Mouse (Mus musculus) stomach, postnatal 0 days (tissue): Measurements from ENCODE around the gene Atxn7l1. TPM values are rescaled to one million over a fixed set of nuclear protein-coding genes. Genes with fewer than 3 reads are reported as not detected.

Experiments
- ATAC-seq: fragments of 200-750 bp; cut with Nextera tagmentation; 2 replicates; pipeline ENCODE4 v1.8.0; 2017; ENCODE audit not compliant: low FRiP score, low TSS enrichment
- DNase-seq: peaks from one replicate; pipeline ENCODE4 v3.0.0-alpha.2; 2016; ENCODE audit warnings: low spot score
- H3K27ac ChIP-seq: fragments of 300-500 bp; sonication (generic); replicated peaks from 2 replicates; pipeline ENCODE4 v1.5.1; 2014; ENCODE audit warnings: mild to moderate bottlenecking, control low read depth
- H3K27me3 ChIP-seq: fragments of 300-500 bp; sonication (generic); 2 replicates; pipeline ENCODE4 v1.6.1; 2014; ENCODE audit warnings: low read length; ENCODE audit not compliant: control insufficient read depth, insufficient read depth
- H3K36me3 ChIP-seq: fragments of 300-500 bp; sonication (generic); 2 replicates; pipeline ENCODE4 v1.6.1; 2014; ENCODE audit warnings: low read length, mixed read lengths; ENCODE audit not compliant: control insufficient read depth, insufficient read depth
- H3K4me1 ChIP-seq: fragments of 300-500 bp; sonication (generic); replicated peaks from 2 replicates; pipeline ENCODE4 v1.6.1; 2014; ENCODE audit warnings: antibody characterized with exemption; ENCODE audit not compliant: control insufficient read depth, insufficient read depth
- H3K4me2 ChIP-seq: fragments of 300-500 bp; sonication (generic); replicated peaks from 2 replicates; pipeline ENCODE4 v1.6.1; 2014; ENCODE audit warnings: low read depth, mild to moderate bottlenecking, control low read depth, moderate library complexity
- H3K4me3 ChIP-seq: fragments of 300-500 bp; sonication (generic); 2 replicates; pipeline ENCODE4 v1.5.1; 2014; ENCODE audit warnings: low read depth, low read length, control low read depth
- H3K9ac ChIP-seq: fragments of 300-500 bp; sonication (generic); 2 replicates; pipeline ENCODE4 v1.6.1; 2014; ENCODE audit warnings: mild to moderate bottlenecking, low read length, control low read depth, mixed read lengths
- H3K9me3 ChIP-seq: fragments of 300-500 bp; sonication (generic); 2 replicates; pipeline ENCODE4 v1.6.1; 2016; ENCODE audit warnings: low read length; ENCODE audit not compliant: control insufficient read depth
- CTCF ChIP-seq: IDR thresholded peaks from 2 replicates; pipeline ENCODE4 v1.5.1; 2016; ENCODE audit warnings: antibody characterized with exemption, low read depth, mild to moderate bottlenecking, moderate library complexity
- EP300 ChIP-seq: optimal IDR thresholded peaks from 2 replicates; pipeline ENCODE3; 2016; ENCODE audit warnings: antibody characterized with exemption
- WGBS: fragments of 180-500 bp; shearing (Covaris S2); extraction: QIAGEN DNeasy Blood & Tissue Kit; methylation state at CpG from one replicate; pipeline ENCODE4 v1.1.7; 2014; 5-methylcytosine and 5-hydroxymethylcytosine counted together
- polyA plus RNA-seq: library from polyadenylated mRNA; unstranded; fragments of >200 nt; fragmentation: Nextera tagmentation; extraction: Ambion mirVana; gene quantifications from 2 replicates; pipeline ENCODE4 v1.2.1, GENCODE M21; 2015

Atxn7l1 gene
- polyA plus RNA-seq, 1 experiment from 2014 or later, result 4.7 TPM

- no peak for TF ChIP-seq EP300
- no peak for TF ChIP-seq CTCF
- ATAC-seq (no peak), DNase-seq (no peak)
- Histone ChIP-seq H3K36me3 (no peaks in the 10 kb centered on the region), H3K4me2 (no peak overlapping the region), H3K27me3 (no peaks in the 10 kb centered on the region), H3K4me3 (no peak overlapping the region), H3K27ac (no peak overlapping the region), H3K4me1 (no peaks in the 10 kb centered on the region), H3K9me3 (no peaks in the 10 kb centered on the region), H3K9ac (no peak overlapping the region)
- WGBS, result 86% methylated on average over 7 of the region's 7 CpGs
Observed at GRCm38 (mm10) chr12:33190133-33190532, 42.6 kb downstream of the Atxn7l1 start.

DNA sequence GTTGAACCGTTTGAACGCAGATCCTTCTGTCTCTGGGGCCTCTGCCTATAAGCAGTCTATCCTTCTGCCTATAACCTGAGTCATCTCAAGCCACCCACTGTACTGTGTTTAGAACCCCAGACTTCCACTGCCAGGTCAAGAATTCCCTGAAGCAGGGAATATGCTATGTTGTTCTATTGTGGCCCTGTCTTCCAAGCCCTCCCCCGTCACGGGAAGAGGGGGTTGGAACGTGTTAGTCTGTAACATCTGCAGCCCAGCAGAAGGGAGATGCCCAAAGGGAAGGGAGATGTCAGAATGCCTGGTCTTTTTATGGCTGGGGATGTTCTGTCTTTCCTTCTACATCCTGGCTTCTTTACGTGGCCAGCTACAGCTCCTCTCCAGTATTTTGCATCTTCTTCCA is 43.1 kb downstream of the Atxn7l1 start:
- no peak overlapping the region for H3K4me2 ChIP-seq
- H3K9ac ChIP-seq, result no peak overlapping the region
- H3K36me3 ChIP-seq, result no peaks in the 10 kb centered on the region
- no peak for ATAC-seq
- H3K27me3 ChIP-seq, result no peaks in the 10 kb centered on the region
- no peak overlapping the region for H3K27ac ChIP-seq
- H3K9me3 ChIP-seq, result no peaks in the 10 kb centered on the region
- WGBS, result 54% methylated on average over 6 of the region's 6 CpGs
- TF ChIP-seq CTCF (no peak), EP300 (no peak)
- H3K4me1 ChIP-seq, result no peaks in the 10 kb centered on the region
- DNase-seq, result no peak
- H3K4me3 ChIP-seq, result no peak overlapping the region

DNA sequence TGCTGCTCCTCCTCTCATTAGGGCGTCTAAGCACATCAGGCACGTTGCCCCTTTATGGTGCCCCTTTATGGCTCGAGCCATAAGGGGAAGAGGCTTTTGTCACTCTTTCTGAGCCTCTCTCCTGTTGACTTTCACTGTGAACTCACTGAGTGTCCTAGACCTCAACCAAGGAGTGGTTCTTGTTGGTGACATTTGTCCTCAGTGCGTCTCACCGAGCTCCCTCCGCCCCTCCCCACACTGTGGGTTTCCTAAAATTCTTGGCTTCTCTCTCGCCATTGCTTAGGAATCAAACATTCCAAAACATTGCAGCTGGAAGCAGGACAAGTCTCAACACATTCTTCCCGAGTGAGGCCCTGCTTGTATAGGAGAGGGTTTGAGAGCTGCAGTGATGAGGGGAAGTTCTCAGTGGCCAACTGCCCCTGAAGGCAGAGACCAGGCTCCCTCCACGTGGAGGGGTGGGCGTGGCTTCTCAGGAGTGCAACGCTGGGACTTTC is 46.0 kb downstream of the Atxn7l1 start:
- no peak overlapping the region for H3K27ac ChIP-seq
- H3K27me3 ChIP-seq, result no peaks in the 10 kb centered on the region

GRCm38 (mm10) chr12:33195175-33195574 is 47.7 kb downstream of the Atxn7l1 start:
- DNase-seq (no peak), ATAC-seq (no peak)
- TF ChIP-seq CTCF (no peak), EP300 (no peak)
- 66% methylated on average over 8 of the region's 8 CpGs for WGBS
- H3K9me3 ChIP-seq, result no peaks in the 10 kb centered on the region
- no peaks in the 10 kb centered on the region for H3K4me1 ChIP-seq
- no peaks in the 10 kb centered on the region for H3K36me3 ChIP-seq
- H3K4me3 ChIP-seq, result no peak overlapping the region
- no peak overlapping the region for H3K27ac ChIP-seq
- H3K9ac ChIP-seq, result no peak overlapping the region
- H3K4me2 ChIP-seq, result no peak overlapping the region
- H3K27me3 ChIP-seq, result no peaks in the 10 kb centered on the region

More for the DNA sequence above, 46.0 kb downstream of the Atxn7l1 start:
- 27% methylated on average over 11 of the region's 11 CpGs for WGBS
- TF ChIP-seq EP300, result no peak
- TF ChIP-seq CTCF, result no peak; the same call in 1 of the 2 replicates
- H3K36me3 ChIP-seq, result no peaks in the 10 kb centered on the region
- no peaks in the 10 kb centered on the region for H3K9me3 ChIP-seq
- H3K4me3 ChIP-seq, result no peak overlapping the region
- H3K4me1 ChIP-seq, result no peaks in the 10 kb centered on the region
- DNase-seq (peak; percentile 22), ATAC-seq (peak; percentile 78)
- no peak overlapping the region for H3K9ac ChIP-seq
- no peak overlapping the region for H3K4me2 ChIP-seq

DNA sequence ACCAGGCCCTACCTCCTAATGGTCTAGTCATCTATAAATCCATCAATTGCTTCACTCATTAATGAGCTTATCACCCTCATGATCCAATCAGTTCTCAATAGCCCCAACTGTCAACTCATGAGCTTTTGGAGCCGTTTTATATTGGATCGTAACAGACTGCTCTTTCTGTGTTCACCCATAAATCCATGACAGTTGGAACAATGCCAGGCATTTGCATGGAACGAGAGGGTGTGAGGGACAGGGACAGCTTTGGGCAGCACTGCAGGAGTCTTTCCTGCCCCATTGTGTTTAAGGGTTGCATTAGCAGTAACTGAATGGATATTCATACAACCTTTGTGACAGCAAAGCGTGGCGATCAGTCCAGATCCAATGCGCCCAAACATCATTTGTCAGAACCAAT is 49.8 kb downstream of the Atxn7l1 start:
- H3K4me3 ChIP-seq, result no peak overlapping the region
- 63% methylated on average over 6 of the region's 6 CpGs for WGBS
- H3K9ac ChIP-seq, result no peak overlapping the region
- H3K9me3 ChIP-seq, result no peaks in the 10 kb centered on the region
- DNase-seq (no peak), ATAC-seq (no peak)
- H3K4me1 ChIP-seq, result no peaks in the 10 kb centered on the region
- H3K27me3 ChIP-seq, result no peaks in the 10 kb centered on the region
- H3K4me2 ChIP-seq, result no peak overlapping the region
- H3K36me3 ChIP-seq, result no peaks in the 10 kb centered on the region
- no peak for TF ChIP-seq EP300
- no peak for TF ChIP-seq CTCF
- H3K27ac ChIP-seq, result no peak overlapping the region

GRCm38 (mm10) chr12:33197746-33198145 is 50.3 kb downstream of the Atxn7l1 start:
- no peak for DNase-seq
- H3K9ac ChIP-seq, result no peak overlapping the region
- no peak overlapping the region for H3K4me2 ChIP-seq
- H3K36me3 ChIP-seq, result no peaks in the 10 kb centered on the region
- H3K27me3 ChIP-seq, result no peaks in the 10 kb centered on the region
- no peak overlapping the region for H3K27ac ChIP-seq
- H3K4me3 ChIP-seq, result no peak overlapping the region
- 70% methylated on average over 6 of the region's 6 CpGs for WGBS
- ATAC-seq, result no peak
- H3K4me1 ChIP-seq, result 0 out of 2 replicates have a peak, but pooled peaks cover 2% of the 10 kb centered on the region
- no peaks in the 10 kb centered on the region for H3K9me3 ChIP-seq
- TF ChIP-seq EP300 (no peak), CTCF (no peak)
